Mouse (Mus musculus) CH12.LX (cell line): ENCODE data around the gene Ccdc155. TPM values are rescaled to one million over a fixed set of nuclear protein-coding genes. Genes with fewer than 3 reads are reported as not detected.
"Not testable (repeated sequence)": the region's sequence is repeated elsewhere in the genome, so short reads cannot be mapped to it uniquely, and the experiment has no call there.

ENCODE experiments used
- DNase-seq: peaks from one replicate; pipeline ENCODE4 v3.0.0-alpha.2; 2013; ENCODE audit errors: extremely low read depth
- H3K27ac ChIP-seq: 2 replicates; pipeline ENCODE4 v1.5.1; 2012; ENCODE audit warnings: low read depth, mild to moderate bottlenecking, control low read depth, moderate library complexity; ENCODE audit not compliant: insufficient read depth
- H3K27me3 ChIP-seq: replicated peaks from 2 replicates; pipeline ENCODE3; 2012; ENCODE audit warnings: inconsistent platforms
- H3K36me3 ChIP-seq, 2 experiments: replicated peaks in 1 of 2; 2 replicates each; pipeline versions ENCODE3 to v1.6.1; 2012; ENCODE audit warnings: inconsistent platforms in 1 of 2, low read length in 1 of 2, mild to moderate bottlenecking in 1 of 2, mixed read lengths in 1 of 2, moderate library complexity in 1 of 2; ENCODE audit not compliant: control insufficient read depth in 1 of 2, insufficient read depth in 1 of 2
- H3K4me1 ChIP-seq, 2 experiments: 2 replicates each; pipeline ENCODE4 v1.6.1; 2012; ENCODE audit warnings: inconsistent platforms in 1 of 2, moderate library complexity in 1 of 2; ENCODE audit not compliant: insufficient read depth in 2 of 2, control insufficient read depth in 1 of 2
- H3K4me2 ChIP-seq: 2 replicates; pipeline ENCODE4 v1.6.1; 2012; ENCODE audit warnings: low read depth, mild to moderate bottlenecking, control low read depth; ENCODE audit not compliant: poor library complexity, insufficient read depth, severe bottlenecking
- H3K4me3 ChIP-seq, 3 experiments: fragments of 150-350 bp in 1 of 3; sonication (generic) in 1 of 3; replicated peaks in 1 of 3; 2 replicates each; pipeline versions ENCODE3 to v1.5.1; 2011 to 2012; ENCODE audit warnings: low read depth in 2 of 3, low read length in 2 of 3, mild to moderate bottlenecking in 2 of 3, moderate library complexity in 2 of 3, control low read depth in 1 of 3, improper control_type of control experiment in 1 of 3, inconsistent platforms in 1 of 3, mixed read lengths in 1 of 3; ENCODE audit not compliant: poor library complexity in 1 of 3
- H3K79me2 ChIP-seq: replicated peaks from 2 replicates; pipeline ENCODE4 v1.6.1; 2012; ENCODE audit warnings: mild to moderate bottlenecking, moderate library complexity; ENCODE audit not compliant: control insufficient read depth, poor library complexity, insufficient read depth, severe bottlenecking; ENCODE audit errors: extremely low read depth
- H3K9ac ChIP-seq: 2 replicates; pipeline ENCODE4 v1.6.1; 2012; ENCODE audit warnings: low read depth, mild to moderate bottlenecking, control low read depth, moderate library complexity; ENCODE audit not compliant: insufficient read depth
- H3K9me3 ChIP-seq: replicated peaks from 2 replicates; pipeline ENCODE3; 2012; ENCODE audit warnings: low read length, inconsistent platforms, mixed read lengths
- BHLHE40 ChIP-seq: IDR thresholded peaks from 2 replicates; pipeline ENCODE4 v1.6.1; 2011; ENCODE audit warnings: mild to moderate bottlenecking, low read depth, low read length, improper control_type of control experiment
- CTCF ChIP-seq, 2 experiments: IDR thresholded peaks in 1 of 2; conservative IDR thresholded peaks in 1 of 2; 2 replicates each; pipeline ENCODE4 v1.5.1; 2011 to 2012; ENCODE audit warnings: low read depth in 2 of 2, low read length in 2 of 2, improper control_type of control experiment in 1 of 2, inconsistent platforms in 1 of 2, mild to moderate bottlenecking in 1 of 2, moderate library complexity in 1 of 2
- E2F4 ChIP-seq: IDR thresholded peaks from 2 replicates; pipeline ENCODE4 v1.6.1; 2011; ENCODE audit warnings: low read depth, low read length, improper control_type of control experiment; ENCODE audit not compliant: insufficient replicate concordance
- ELF1 ChIP-seq: IDR thresholded peaks from 2 replicates; pipeline ENCODE4 v1.6.1; 2014; ENCODE audit warnings: low read depth, mild to moderate bottlenecking, inconsistent platforms, low read length, improper control_type of control experiment
- JUN ChIP-seq: IDR thresholded peaks from 2 replicates; pipeline ENCODE4 v1.6.1; 2011; ENCODE audit warnings: low read depth, mild to moderate bottlenecking, low read length, improper control_type of control experiment, moderate library complexity; ENCODE audit not compliant: insufficient read depth
- JUND ChIP-seq: conservative IDR thresholded peaks from 2 replicates; pipeline ENCODE4 v1.6.1; 2011; ENCODE audit warnings: low read depth, low read length, improper control_type of control experiment
- KAT2A ChIP-seq: IDR thresholded peaks from 2 replicates; pipeline ENCODE4 v1.6.1; 2012; ENCODE audit warnings: low read length, improper control_type of control experiment, inconsistent platforms; ENCODE audit not compliant: insufficient replicate concordance
- MAX ChIP-seq: IDR thresholded peaks from 2 replicates; pipeline ENCODE4 v1.6.1; 2011; ENCODE audit warnings: low read length, improper control_type of control experiment
- MAZ ChIP-seq: IDR thresholded peaks from 2 replicates; pipeline ENCODE4 v1.6.1; 2012; ENCODE audit warnings: low read depth, mild to moderate bottlenecking, inconsistent platforms, low read length, improper control_type of control experiment, moderate library complexity
- MXI1 ChIP-seq: IDR thresholded peaks from 2 replicates; pipeline ENCODE4 v1.6.1; 2011; ENCODE audit warnings: mild to moderate bottlenecking, low read depth, low read length, improper control_type of control experiment
- RAD21 ChIP-seq: IDR thresholded peaks from 2 replicates; pipeline ENCODE4 v1.6.1; 2011; ENCODE audit warnings: low read depth, mild to moderate bottlenecking, low read length, improper control_type of control experiment, moderate library complexity
- SMC3 ChIP-seq: IDR thresholded peaks from 2 replicates; pipeline ENCODE4 v1.6.1; 2011; ENCODE audit warnings: low read depth, low read length, improper control_type of control experiment
- USF2 ChIP-seq: conservative IDR thresholded peaks from 2 replicates; pipeline ENCODE4 v1.6.1; 2011; ENCODE audit warnings: low read depth, low read length, improper control_type of control experiment
- ZNF384 ChIP-seq: IDR thresholded peaks from 2 replicates; pipeline ENCODE4 v1.6.1; 2012; ENCODE audit warnings: low read depth, low read length, improper control_type of control experiment, inconsistent platforms
- dilution Hi-C: fragments of 300-500 bp; cut with MboI; formaldehyde crosslinking; loops from 2 replicates; pipeline ENCODE4 v1.14.3; 2020; ENCODE audit warnings: low sequenced_read_pairs; ENCODE audit not compliant: extremely low pct_unique_long_range_greater_than_20kb, extremely low pct_ligation_motif_present
- in situ Hi-C: fragments of 300-500 bp; cut with MboI; formaldehyde crosslinking; loops from 3 replicates; pipeline ENCODE4 v1.14.3; 2019; ENCODE audit warnings: low sequenced_read_pairs, low pct_ligation_motif_present, low pct_unique_long_range_greater_than_20kb, mixed read lengths
- polyA plus RNA-seq: library from polyadenylated mRNA; unstranded; fragments of >175 nt; gene quantifications from 2 replicates; pipeline ENCODE4 v1.2.1, GENCODE M21; 2012; ENCODE audit warnings: low read depth; ENCODE audit not compliant: insufficient read length
- total RNA-seq, 2 experiments: library from RNA; depleted of rRNA; stranded (reverse); fragments of 300-350 nt in 1 of 2; fragments of >200 nt in 1 of 2; gene quantifications; 2 replicates each; pipeline ENCODE4 v1.2.3; 2012 to 2014

Gene Ccdc155
- total and polyA plus RNA-seq, 3 experiments, result not detected

DNA sequence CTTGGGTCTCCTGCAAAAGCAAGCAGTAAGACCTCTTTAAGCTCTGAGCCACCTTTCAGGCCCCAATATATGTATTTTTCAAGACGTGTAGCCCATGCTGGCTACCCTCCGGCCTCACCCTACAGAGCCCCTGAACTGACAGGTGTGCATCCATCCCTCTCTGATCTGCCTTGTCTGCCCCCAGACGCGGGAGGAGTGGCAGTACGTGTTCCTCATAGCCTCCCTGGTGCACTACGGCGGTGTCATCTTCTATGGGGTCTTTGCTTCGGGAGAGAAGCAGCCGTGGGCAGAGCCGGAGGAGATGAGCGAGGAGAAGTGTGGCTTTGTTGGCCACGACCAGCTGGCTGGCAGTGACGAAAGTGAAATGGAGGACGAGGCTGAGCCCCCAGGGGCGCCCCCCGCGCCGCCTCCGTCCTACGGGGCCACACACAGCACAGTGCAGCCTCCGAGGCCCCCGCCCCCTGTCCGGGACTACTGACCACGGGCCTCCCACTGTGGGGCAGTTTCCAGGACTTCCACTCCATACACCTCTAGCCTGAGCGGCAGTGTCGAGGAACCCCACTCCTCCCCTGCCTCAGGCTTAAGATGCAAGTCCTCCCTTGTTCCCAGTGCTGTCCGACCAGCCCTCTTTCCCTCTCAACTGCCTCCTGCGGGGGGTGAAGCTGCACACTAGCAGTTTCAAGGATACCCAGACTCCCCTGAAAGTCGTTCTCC lies 30.0 kb downstream of the Ccdc155 start:
- no peak overlapping the region for H3K27ac ChIP-seq
- H3K4me2 ChIP-seq, result peak overlapping the region; percentile 41
- in situ Hi-C loops, result no loop called here
- H3K36me3 ChIP-seq, result no peaks in the 10 kb centered on the region
- DNase-seq, result no peak
- peaks cover 63% of the 10 kb centered on the region for H3K27me3 ChIP-seq
- peaks cover 7 to 10% of the 10 kb centered on the region in 2 experiments for H3K4me1 ChIP-seq
- no peak overlapping the region for H3K9ac ChIP-seq
- peaks cover 23% of the 10 kb centered on the region for H3K9me3 ChIP-seq
- dilution Hi-C loops, result no loop called here
- no peak overlapping the region for H3K4me3 ChIP-seq
- H3K79me2 ChIP-seq, result no peaks in the 10 kb centered on the region
- no peak for TF ChIP-seq JUN
- TF ChIP-seq KAT2A, result no peak
- TF ChIP-seq BHLHE40, result no peak
- no peak for TF ChIP-seq MAZ
- no peak for TF ChIP-seq JUND
- no peak for TF ChIP-seq MAX
- TF ChIP-seq MXI1, result no peak
- no peak for TF ChIP-seq ELF1
- TF ChIP-seq USF2, result no peak
- TF ChIP-seq ZNF384, result no peak
- no peak for TF ChIP-seq E2F4

DNA sequence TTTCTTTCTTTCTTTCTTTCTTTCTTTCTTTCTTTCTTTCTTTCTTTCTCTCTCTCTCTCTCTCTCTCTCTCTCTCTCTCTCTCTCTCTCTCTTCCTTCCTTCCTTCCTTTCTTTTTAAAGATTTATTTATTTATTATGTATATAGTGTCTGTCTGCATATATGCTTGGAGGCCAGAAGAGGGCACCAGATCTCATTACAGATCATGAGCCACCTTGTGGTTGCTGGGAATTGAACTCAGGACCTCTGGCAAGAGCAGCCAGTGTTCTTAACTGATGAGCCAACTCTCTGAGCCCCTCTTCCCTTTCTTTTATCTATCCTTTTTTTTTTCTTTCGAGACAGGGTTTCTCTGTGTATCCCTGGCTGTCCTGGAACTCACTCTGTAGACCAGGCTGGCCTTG lies 30.9 kb downstream of the Ccdc155 start:
- H3K4me3 ChIP-seq, H3K79me2 ChIP-seq, H3K27ac ChIP-seq, in situ Hi-C loops, H3K4me1 ChIP-seq, H3K9ac ChIP-seq: not testable (repeated sequence)
- DNase-seq, result peak; percentile 46
- TF ChIP-seq SMC3 (peak; percentile 39), RAD21 (peak; percentile 10), CTCF (conservative IDR thresholded peaks at IDR 0.05 in 1 of 2, IDR thresholded peaks at IDR 0.05 in 1 of 2; ENCODE audit: low read depth in 2 of 2, low read length in 2 of 2) (peak in 1 of 2 experiments; percentile 65; a peak in 2 of 4 replicates)
- TF ChIP-seq, all 38 proteins: peak for 3; not testable (repeated sequence) for 35
- Histone ChIP-seq H3K27me3 (peaks cover 56% of the 10 kb centered on the region), H3K9me3 (peaks cover 32% of the 10 kb centered on the region)
- dilution Hi-C loops, H3K36me3 ChIP-seq, H3K4me2 ChIP-seq: not testable (repeated sequence)
